Mouse (Mus musculus): ENCODE data around the gene Gcnt1.

Gcnt1 gene

DNA sequence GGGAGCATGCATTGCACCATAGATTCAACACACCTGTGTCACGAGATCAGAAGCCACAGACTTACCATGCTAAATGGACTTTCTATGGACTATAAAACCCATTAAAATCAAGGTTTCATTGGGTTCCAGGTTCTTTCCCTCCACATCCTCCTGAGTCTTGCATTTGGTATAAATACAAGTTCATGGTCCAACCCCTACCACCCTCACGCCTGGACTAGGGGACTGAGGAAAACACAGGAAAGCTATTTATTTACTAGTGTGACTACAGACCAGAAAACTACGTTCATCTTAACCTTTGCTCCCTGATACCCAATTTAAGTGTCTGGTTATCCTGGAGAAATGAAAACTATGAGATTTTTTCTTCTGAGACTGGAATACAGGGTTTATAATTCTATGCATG, at the start of gene Gcnt1:
Gene Gcnt1, minus strand, starts transcription at position 144 of the 400 bp plus-strand sequence.
- DNase-seq, result no peak

DNA sequence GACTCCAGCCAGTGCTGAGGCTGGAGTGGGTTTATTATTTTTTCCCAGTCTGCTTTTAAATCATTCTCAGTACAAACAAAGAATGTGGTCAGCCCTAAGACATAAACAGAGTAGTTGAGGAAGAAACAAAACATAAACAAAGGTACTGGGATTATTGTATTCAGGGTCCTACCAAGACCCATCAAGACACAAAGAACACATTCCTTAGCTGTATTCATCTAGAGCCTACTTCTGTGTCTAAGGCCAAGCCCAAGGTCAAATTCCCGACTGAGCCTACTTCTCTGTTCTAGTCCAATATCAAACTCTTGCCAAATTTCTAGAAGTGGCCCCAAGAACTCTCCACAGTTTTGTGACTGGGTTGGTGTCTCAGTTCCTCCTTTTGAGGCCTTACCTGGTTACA, 45.2 kb upstream of the Gcnt1 start:
- no peak for DNase-seq

DNA sequence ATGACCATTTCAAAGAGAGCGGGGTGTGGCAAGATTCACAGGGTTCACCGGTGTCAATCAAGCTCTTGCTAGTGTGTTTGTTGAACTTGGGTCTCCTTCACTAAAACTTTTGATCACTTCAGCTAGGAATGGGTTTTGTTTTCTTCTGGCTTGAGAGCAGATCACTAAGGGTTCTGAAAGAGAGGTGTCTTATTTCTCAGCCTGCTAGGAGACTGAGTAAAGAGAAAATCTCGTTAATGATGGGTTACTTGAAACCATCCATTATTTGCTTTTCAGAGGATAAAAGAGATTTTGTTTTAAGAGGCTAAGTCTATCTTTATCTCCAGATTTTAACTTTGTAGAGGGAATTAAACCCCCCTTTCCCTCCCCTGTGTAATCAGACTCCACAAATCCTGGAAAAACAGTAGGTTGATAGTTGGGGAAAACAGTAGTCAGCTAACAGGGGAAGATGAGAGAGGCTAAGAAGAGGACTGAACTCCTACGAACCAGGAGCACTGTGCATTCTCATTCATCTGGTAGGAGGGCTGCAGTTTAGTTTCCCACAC, 40.3 kb upstream of the Gcnt1 start:
- DNase-seq, result no peak

DNA sequence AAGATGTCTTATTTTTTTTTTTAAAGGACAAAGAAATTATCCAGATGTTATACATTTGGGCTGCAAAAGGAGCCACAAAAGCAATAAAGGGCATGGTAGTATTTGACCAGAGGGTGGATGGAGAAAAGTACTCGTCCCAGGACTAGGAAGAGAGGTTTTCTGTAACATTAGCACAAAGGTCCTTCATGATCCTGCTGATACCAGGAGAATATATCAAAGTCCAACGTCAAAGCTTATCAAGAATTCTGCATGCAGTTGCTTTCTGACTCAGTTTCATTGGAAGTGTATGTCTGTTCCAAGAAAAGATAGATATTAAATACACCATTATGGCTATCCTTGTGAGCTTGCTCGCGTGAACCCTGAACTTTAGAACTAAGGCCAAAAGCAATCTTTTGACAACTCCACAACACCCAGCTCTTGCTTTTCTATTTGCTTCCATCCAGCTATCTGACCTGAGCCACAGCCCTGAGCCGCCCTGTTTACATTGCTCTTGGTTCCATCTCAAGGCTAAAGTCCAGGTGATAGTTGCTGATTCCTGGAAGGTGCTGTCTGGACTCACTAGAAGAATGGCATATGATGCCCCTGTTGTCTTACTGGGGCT, 37.9 kb upstream of the Gcnt1 start:
- no peak for DNase-seq

DNA sequence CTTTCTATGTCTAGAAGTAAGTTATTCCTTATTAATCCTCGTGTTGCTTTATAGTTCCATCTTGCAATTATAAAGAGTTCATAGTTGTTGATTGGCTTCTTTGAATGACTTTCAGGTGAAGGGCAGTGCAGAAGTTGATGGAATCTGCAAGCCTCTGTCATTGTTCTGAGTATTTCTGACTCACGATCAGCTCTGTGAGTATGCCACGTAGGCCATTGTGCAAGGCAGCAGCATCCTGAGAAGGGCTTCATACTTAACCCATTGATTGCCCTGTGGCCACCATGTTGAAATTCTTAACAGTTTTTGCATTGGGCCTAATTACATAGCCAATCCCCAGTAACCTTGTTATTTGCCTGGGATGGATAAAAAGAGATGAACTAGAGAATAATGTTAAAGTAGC, 36.7 kb upstream of the Gcnt1 start:
- no peak for DNase-seq

DNA sequence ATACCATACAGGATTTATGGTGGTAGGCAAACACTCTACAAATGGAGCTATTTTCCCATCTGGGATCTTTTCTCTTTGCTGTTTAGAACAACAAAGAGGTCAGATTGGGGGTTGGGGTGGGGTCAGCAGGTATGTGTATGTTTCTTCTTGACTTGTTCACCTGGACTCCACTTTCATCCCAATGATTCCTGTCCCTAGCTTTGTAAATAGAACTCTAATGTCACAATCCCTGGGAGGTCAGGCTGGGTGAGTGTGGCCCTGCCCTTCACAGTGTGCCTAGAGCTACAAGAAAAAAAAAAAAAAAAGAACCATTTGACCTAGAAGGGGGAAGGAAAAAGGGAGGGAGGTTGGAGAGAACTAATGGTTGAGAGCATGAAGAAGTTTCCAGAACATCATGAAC, 35.9 kb upstream of the Gcnt1 start:
- no peak for DNase-seq

DNA sequence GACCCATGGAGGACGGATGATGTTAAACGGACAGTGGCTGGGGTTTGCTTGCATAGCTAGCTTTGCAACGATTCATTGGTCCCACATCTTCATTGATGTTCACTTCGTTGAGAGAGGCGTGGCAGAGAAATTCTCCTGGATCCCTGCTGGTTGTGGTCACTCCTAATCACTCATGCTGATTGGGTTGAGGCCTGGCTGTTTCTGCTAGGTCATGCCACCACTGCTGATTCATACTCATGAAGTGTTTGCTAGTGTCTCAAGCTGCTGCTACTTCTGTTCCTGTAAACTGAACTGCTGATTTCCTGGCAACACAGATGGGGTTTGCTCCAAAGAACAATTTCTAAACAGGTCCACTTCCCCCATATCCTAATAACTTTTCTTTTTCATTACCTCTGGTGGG, 34.2 kb upstream of the Gcnt1 start:
- DNase-seq, result no peak

DNA sequence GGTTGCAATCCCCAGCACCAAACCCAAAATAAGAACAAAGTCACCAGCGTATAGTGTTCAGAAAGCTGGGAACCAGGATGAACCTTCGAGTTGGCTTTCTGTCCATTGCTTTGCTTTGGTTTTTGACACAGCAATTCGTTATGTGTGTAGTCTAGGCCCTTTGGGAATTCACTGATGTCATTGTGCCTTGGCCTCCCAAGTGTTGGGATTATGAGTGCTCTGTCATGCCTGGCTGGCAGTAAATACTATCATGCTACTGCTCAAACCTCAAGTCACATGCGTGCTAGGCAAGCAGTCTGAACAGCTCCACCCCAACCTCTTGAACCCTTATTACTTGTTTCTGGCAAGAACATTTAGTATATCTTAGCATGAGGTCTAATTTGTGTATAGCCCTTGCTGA, 30.5 kb upstream of the Gcnt1 start:
- no peak for DNase-seq

DNA sequence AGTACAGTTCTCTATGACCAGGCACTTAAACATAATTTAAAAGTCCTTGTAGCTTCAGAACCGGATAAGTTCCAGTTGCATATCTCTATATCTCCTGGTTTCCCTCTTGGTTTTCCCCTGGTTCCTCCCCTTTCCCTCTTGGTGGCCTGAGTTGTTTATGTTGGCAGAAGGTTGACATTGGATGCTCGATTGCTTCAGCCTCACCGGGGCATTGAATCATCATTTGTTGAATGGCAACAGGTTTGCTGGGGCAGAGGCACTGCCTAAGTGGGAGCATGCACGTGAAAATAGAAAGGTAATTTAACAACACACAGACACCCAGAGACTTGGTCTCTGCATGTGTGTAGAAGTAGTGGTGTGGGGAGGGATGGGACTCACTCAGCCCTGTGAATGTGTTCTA, 27.9 kb upstream of the Gcnt1 start:
- DNase-seq, result no peak

DNA sequence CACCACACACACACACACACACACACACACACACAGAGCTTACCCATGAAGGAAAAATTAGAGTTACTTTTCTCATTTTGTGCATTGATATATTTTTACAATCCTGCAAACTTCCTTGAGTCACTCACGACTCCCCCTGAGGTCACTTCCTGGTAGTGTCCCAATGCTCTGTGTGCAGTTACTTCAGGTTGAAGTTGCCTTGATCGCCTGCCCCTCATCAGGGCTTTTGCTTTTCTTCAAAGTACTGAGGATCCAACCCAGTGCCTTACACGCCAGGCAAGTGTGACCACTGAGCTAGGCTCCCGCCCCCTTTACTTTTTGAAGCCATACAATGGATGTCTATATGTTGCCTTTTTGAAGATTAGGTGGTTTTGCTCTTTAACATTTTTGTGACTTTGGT, 27.3 kb upstream of the Gcnt1 start:
- no peak for DNase-seq

DNA sequence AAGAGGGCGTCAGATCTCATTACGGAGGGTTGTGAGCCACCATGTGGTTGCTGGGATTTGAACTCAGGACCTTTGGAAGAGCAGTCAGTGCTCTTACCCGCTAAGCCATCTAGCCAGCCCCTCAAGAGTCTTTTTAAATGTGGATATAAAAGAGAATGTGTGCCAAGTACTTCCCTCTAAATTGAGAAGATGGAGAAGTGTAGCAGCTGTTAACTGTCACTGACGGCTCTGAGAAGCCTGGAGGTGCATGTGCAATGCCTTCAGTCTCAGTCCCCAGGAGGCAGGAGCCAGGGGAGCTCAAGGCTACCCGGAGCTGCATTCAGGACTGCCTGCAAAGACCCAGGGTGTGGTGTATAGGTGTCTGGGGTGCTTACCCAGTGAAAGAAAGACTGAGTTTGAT, 25.3 kb upstream of the Gcnt1 start:
- no peak for DNase-seq

DNA sequence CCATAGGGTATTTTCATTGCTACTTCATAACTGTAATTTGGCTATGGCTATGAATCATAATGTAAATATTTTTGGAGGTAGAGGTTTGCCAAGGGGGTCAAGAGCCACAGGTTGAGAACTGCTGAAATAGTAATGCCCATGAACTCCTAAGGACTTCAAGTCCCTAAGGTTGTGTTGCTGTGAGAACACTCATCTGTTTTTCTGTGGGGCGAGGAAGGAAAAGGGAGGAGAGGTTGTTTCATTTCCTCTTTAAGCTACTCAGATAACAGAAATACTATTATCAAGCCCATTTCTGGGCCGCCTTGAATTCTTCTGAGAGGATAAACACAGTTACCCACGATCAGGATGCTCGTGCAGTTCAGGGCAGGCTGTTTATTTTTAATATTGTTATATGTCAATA, 24.2 kb upstream of the Gcnt1 start:
- no peak for DNase-seq

DNA sequence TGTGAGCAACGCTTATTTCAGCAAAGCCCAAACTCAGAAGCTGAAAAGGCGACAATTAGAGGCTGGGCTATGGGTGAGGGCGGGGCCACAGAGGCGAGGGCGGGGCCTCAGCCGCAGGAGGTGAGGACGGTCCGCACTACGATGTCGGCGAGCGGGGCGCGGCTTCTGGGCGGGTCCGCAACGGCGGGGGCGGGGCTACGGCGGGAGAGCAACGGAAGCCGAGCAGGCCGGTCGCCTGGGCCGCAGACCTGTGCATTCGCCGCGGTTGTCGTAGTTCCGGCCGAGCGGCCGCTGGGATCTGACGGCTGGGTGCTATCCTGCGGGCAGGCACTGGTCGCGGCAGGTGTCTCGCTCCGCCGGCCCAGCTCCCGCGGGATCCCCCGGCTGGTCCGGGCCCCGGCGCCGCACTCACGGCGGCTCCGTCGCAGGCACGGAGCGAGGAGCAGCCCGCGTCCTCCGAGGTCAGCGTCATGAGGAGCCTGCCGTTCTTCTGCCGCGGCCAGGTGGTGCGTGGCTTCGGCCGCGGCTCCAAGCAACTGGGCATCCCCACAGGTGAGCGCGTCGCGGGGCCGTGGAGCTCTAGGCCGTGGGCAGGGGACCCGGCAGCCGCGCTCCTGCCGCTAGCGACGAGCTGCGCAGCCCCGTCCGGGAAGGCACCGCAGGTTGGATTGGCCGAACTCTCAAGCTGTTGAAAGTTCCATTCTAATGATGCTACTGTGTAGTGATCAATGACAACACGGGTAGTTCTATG, 21.4 kb upstream of the Gcnt1 start, which contains the start of gene Rfk:
Gene Rfk, plus strand, starts transcription at position 203 of the 751 bp plus-strand sequence.
- DNase-seq, result peak; percentile 89

DNA sequence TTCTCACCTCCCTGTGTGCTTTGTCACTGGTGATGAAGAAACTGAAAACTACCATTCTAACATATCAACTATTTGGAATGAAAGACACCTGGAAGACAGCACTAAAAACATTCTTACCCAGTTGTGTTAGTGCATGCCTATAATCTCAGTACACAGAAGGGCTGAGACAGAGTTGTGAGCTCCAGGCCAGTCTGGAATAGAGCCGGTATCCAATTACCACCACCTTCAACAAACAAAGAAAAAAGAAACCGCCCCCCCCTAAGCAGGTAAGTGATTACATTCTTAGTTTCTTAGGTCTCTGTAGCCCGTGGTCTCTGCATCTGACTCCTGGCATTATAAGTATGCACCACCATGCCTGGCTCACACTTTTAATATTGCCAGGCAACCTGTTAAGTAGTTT, 20.2 kb upstream of the Gcnt1 start:
- DNase-seq, result no peak

DNA sequence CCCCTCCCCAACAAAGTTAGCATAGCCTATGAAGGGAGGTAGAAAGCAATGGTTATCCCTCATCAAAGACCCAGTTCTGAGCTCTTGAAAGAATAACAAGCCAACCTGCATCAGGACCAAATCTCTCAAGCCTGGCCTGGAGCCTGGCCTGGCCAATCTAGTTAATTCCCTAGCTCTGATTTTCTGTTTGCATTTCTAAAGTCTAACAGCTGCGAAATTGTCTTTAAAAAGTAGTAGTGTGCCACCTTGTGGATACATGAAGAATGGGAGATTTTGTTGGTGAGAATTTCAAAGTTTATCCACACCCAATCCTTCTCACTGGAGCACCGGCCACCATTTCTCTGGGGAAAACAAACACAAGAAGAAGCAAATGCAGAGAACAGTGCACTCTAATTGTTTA, 15.8 kb upstream of the Gcnt1 start:
- DNase-seq, result no peak

DNA sequence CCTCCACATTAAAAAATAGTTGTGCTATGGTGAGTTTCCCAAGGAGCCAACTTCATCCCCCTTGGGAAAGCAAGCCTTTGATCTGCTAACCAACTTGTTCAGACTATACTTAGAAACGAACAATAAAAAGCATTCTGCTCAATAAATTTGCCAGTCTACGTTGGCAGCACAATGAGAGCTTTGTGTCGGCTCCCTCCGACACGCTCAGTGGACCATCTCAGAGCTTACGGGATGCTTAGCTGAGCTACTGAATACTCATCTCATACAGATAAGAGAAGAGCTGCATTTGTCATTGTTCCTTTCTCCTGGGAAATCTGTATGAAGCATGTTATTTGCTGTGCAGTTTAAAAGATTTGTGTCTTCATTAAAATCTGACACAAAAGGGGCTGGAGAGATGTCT, 13.8 kb upstream of the Gcnt1 start:
- DNase-seq, result no peak

DNA sequence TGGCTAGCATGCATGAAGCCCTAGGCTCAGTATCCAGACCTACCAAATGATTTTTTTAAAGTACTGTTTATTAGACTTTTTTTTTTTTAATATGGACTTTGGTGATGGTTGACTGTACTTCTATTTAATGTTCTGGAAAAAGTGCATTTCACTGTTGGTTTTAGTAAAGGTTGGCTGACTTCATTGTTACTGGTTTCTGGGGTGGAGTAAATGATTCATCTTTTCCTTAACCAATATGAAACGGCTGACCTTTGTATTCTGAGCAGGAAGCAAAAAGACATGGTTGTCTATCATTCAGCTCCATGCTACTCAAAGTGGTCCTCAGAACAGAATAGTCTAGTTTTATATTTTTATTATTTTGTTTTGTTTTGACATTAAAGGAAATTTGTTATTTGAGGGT, 12.8 kb upstream of the Gcnt1 start:
- no peak for DNase-seq

DNA sequence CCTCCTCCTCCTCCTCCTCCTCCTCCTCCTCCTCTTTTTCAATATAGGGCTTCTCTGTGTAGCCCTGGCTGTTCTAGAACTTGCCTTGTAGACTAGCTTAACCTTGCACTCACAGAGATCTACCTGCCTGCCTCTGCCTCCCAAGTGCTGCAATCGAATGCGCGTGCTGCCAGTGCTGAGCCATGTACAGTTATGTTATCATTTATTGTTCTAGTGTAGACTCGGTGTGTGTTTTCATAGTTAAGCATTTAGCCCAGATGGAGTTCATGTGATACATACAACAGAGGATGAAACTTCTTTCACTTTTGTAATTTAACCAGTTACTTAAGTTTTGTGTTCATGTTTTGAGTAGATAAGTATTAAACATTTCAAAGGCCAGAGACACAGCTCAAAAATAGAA, 12.4 kb upstream of the Gcnt1 start:
- no peak for DNase-seq

DNA sequence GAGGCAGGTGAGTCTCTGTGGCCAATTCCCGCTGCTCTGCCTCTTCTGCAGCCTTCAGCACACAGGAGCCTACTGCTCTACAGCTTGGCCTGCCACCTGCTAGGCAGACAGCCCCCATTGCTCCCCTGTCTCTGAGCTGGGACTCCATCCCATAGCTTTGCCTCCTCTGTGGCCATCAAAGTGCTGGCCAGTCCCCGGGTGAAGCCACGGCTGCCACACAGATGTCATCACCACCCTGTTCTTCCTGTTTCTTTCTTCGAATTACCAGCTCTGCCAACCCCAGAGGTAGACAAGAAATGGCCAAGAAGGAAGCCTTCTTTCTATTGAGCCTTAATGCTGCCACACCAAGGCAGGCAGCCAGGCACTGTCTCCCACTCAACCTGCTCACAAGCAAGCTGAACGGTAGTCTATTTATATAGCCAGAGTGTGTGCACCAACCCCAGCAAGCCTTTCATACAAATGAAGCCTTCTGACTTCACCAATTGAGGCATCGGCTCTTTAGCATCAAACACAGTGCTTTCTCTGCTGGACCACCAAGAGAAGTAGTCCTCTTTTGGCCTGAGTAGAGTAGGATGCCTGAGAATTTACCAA, 10.3 kb upstream of the Gcnt1 start:
- peak; percentile 10 for DNase-seq

DNA sequence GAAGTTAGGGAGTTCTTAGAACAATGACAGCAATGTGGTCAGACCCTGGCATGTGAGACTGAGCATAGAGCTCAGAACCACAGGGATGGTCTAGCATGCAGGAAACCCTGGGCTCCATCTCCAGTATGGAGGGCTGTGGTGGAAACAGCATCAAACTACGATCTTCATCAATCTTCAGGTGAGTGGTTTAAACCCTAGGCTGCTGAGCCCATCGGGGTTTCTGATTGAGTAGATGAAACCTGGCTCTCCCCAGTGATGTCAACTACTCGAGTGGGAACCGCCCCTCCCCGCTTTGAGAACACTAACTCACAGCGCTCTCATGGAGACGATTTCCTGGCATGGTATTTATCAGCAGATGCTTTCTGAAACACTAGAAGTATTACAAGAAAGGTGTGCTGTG, 7.9 kb upstream of the Gcnt1 start:
- DNase-seq, result no peak

DNA sequence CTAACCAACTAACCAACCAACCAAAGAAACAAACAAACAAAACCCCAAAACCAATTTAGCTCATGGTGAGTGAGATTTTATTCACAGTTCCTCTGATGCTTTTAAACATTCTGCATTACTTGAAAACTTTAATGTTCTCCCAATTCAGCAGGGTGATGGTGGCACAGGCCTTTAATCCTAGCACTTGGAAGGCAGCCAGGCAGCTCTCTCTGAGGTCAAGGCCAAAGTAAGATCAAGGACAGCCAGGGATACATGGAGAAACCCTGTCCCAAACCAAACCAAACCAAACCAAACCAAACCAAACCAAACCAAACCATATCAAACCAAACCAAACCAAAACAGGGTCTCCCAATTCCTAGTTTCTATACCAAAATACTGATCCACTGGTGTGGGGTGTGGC, 6.2 kb upstream of the Gcnt1 start:
- no peak for DNase-seq

DNA sequence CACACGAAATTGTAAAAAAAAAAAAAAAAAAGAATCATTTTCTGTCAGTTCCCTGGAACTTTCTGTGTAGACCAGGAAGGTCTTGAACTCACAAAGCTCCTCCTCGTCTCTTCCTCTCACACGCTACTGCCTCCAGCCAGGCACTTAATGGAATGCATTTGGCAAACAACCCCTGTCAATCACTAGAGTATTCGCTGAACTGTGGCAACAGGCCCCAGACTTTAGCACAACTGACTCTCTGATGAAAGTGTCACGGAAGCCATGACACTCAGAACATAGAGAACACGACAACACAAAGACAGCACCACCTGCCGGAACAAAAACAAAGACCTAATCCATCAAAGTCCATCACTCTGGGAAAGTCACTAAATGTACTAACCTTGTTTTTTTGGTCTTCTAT, 3.1 kb downstream of the Gcnt1 start:
- DNase-seq, result no peak

DNA sequence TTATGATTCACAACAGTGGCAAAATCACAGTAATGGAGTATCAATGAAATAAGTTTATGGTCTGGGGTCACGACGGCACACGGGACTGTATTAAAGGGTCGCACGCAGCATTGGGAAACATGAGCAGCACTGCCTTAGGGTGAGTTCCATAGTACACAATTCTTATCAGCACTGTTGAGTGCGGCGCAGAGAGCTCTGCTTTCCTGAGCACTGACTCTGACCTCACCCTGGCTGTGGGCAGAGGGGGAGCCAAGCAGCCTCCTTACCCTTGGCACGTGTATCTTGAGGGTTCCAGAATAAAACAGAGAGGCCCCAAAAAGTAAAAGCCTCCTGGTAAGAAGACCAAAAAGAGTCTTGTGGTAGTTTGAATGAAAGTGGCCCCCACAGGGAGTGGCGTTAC, 4.1 kb downstream of the Gcnt1 start:
- DNase-seq, result no peak

DNA sequence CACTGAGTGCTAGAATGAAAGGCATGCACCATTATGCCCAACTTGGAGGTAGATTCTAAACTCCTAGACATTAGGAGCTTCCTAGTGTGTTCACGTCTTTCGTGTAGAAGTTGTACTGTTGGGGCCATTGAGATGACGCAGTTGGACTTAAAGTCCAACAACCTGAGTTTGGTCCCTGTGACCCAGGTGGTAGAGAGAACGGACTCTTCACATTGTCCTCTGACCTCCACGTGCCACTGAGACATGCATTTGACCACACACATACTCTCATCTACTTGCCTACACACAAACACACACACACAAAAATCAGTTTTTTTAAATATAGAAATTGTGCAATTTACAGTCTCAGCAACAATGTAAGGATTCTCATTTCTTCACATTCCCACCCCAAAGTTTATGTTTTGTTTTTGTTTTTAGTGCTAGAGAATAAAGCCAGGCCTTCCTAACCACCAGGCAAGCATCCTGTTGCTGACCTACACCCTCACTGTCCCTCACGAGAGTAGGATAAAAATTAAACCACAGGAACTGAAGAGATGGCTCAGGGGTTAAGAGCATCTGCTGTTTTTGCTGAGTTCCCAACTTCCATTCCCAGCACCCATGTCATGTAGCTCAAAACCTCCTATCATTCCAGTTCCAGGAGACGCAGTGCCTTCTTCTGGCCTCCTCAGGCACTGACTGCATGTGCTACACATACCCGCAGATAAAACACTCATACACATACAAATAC, 6.1 kb downstream of the Gcnt1 start:
- no peak for DNase-seq
